Mouse (Mus musculus) limb, embryonic 13.5 days (tissue): Measurements from ENCODE around the gene Cpne8. TPM values are rescaled to one million over a fixed set of nuclear protein-coding genes. Genes with fewer than 3 reads are reported as not detected.
A peak's percentile ranks its signal among the peaks of the same experiment; 100 is the strongest.
"Not testable (repeated sequence)": the region's sequence is repeated elsewhere in the genome, so short reads cannot be mapped to it uniquely, and the experiment has no call there.

Source experiments
- ATAC-seq: fragments of 200-750 bp; cut with Nextera tagmentation; 2 replicates; pipeline ENCODE4 v1.8.0; 2017; ENCODE audit warnings: low read depth, moderate number of reproducible peaks, moderate TSS enrichment; ENCODE audit not compliant: low FRiP score
- H3K27ac ChIP-seq: fragments of 300-500 bp; sonication (generic); 2 replicates; pipeline ENCODE4 v1.5.1; 2015; ENCODE audit warnings: inconsistent platforms, mild to moderate bottlenecking, moderate library complexity
- H3K27me3 ChIP-seq: fragments of 300-500 bp; sonication (generic); 2 replicates; pipeline ENCODE4 v1.6.1; 2015; ENCODE audit warnings: mild to moderate bottlenecking, inconsistent platforms
- H3K36me3 ChIP-seq: fragments of 300-500 bp; sonication (generic); 2 replicates; pipeline ENCODE4 v1.6.1; 2015; ENCODE audit warnings: inconsistent platforms, mild to moderate bottlenecking, moderate library complexity
- H3K4me1 ChIP-seq: fragments of 300-500 bp; sonication (generic); 2 replicates; pipeline ENCODE4 v1.6.1; 2015; ENCODE audit warnings: inconsistent platforms
- H3K4me2 ChIP-seq: fragments of 300-500 bp; sonication (generic); replicated peaks from 2 replicates; pipeline ENCODE4 v1.6.1; 2015; ENCODE audit warnings: inconsistent platforms, mild to moderate bottlenecking, moderate library complexity
- H3K4me3 ChIP-seq: fragments of 300-500 bp; sonication (generic); 2 replicates; pipeline ENCODE4 v1.5.1; 2015; ENCODE audit warnings: moderate library complexity, mild to moderate bottlenecking, inconsistent platforms
- H3K9ac ChIP-seq: fragments of 300-500 bp; sonication (generic); 2 replicates; pipeline ENCODE4 v1.6.1; 2015; ENCODE audit warnings: mild to moderate bottlenecking, inconsistent platforms
- H3K9me3 ChIP-seq: fragments of 300-500 bp; sonication (generic); 2 replicates; pipeline ENCODE4 v1.6.1; 2016; ENCODE audit warnings: inconsistent platforms
- WGBS: fragments of 180-500 bp; shearing (Covaris S2); methylation state at CpG from one replicate; pipeline ENCODE4 v1.1.7; 2015; 5-methylcytosine and 5-hydroxymethylcytosine counted together
- polyA plus RNA-seq: library from polyadenylated mRNA; unstranded; fragments of >200 nt; fragmentation: Nextera tagmentation; extraction: Ambion mirVana; gene quantifications from 2 replicates; pipeline ENCODE4 v1.2.1, GENCODE M21; 2015

Cpne8 gene
- polyA plus RNA-seq, 1 experiment from 2014 or later, result 14.1 TPM

DNA sequence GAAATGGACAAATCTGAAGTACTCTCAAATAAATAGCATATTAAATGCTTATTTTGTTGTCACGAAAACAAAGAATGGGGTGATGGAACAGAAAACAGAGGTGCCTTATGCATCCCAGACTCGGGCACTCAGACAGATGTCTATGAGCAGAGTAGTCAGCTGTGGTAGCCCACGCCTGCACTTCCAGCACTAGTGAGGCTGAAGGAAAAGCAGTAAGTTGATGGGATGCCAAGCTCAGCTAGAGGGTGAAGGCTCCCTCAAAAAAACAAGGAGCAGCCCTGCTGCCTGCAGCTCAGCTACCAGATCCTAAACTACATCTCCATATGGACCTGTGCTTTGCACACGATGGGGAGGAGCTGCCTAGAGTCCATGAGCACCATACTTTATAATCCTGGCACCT lies 15.6 kb downstream of the Cpne8 start:
- no peak overlapping the region for H3K4me2 ChIP-seq
- H3K4me3 ChIP-seq, result no peak overlapping the region
- H3K4me1 ChIP-seq, result no peaks in the 10 kb centered on the region
- H3K27ac ChIP-seq, result no peak overlapping the region
- H3K27me3 ChIP-seq, result no peaks in the 10 kb centered on the region
- ATAC-seq, result no peak
- H3K36me3 ChIP-seq, result no peaks in the 10 kb centered on the region
- H3K9me3 ChIP-seq, result no peaks in the 10 kb centered on the region
- no peak overlapping the region for H3K9ac ChIP-seq
- 73% methylated on average over 4 of the region's 4 CpGs for WGBS

GRCm38 (mm10) chr15:90660723-90661122 lies 18.5 kb downstream of the Cpne8 start:
- Histone ChIP-seq H3K4me3 (no peak overlapping the region), H3K9me3 (no peaks in the 10 kb centered on the region), H3K4me2 (no peak overlapping the region), H3K9ac (no peak overlapping the region), H3K27me3 (no peaks in the 10 kb centered on the region), H3K36me3 (no peaks in the 10 kb centered on the region), H3K27ac (no peak overlapping the region), H3K4me1 (no peaks in the 10 kb centered on the region)
- ATAC-seq, result no peak
- 86% methylated on average over 3 of the region's 3 CpGs for WGBS

GRCm38 (mm10) chr15:90658053-90658452 lies 21.2 kb downstream of the Cpne8 start:
- Histone ChIP-seq H3K9me3 (no peaks in the 10 kb centered on the region), H3K27me3 (no peaks in the 10 kb centered on the region), H3K27ac (no peak overlapping the region), H3K36me3 (no peaks in the 10 kb centered on the region), H3K4me1 (no peaks in the 10 kb centered on the region), H3K4me3 (no peak overlapping the region), H3K4me2 (no peak overlapping the region), H3K9ac (no peak overlapping the region)
- ATAC-seq, result no peak; the same call in 1 of the 2 replicates
- 43% methylated on average over 2 of the region's 2 CpGs for WGBS

DNA sequence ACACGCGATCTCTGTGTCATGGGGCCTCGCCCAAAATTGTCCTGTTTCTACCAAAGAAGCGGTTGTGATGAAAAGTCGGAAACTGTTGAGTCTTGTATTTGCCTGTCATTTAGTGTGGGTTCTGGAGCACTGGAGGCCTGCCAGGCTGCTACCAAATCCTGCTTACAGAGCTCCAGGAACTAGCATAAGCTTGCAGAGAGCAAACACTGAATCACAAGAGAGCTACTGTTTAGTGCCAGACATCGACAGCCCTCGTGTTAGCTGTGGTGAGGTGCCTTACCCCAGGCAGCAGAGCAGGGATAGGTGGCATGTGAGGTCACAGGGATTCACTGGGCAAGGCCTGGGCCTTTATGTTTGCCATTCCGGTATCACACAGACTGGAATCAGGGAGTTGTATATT lies 22.7 kb downstream of the Cpne8 start:
- Histone ChIP-seq H3K27ac (no peak overlapping the region), H3K27me3 (no peaks in the 10 kb centered on the region), H3K9me3 (no peaks in the 10 kb centered on the region), H3K36me3 (no peaks in the 10 kb centered on the region), H3K4me3 (no peak overlapping the region), H3K4me2 (no peak overlapping the region), H3K9ac (no peak overlapping the region), H3K4me1 (no peaks in the 10 kb centered on the region)
- ATAC-seq, result 0 out of 2 replicates have a peak, but pooled peaks have one; percentile 40
- 77% methylated on average over 8 of the region's 8 CpGs for WGBS

DNA sequence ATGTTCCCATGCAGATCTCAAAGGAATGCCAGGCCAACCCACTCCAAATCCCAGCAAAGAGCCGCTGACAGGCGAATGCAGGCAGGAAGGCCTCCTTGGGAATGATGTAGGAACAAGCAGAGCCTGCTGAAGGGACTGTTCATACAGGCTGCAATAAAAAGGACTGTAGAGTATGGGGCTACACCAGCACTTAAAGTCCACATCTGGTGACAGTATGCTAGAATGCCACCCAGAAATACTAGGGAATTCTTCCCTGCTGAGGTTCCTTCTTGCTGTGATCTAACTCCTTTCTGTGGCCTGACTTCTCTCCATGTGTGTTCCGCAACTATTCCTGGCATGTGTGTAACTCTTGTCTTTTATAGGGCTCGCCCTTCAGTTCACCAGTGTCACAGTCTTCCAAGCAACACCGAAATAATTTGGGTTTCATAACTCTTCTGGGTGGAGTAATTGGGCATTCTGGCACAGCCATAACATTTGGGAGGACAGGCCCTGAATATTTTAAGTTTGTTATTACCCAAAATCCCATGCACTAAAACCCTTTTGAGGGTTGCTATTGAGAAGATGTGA lies 32.1 kb downstream of the Cpne8 start:
- Histone ChIP-seq H3K4me2 (no peak overlapping the region), H3K9ac (no peak overlapping the region), H3K27me3 (no peaks in the 10 kb centered on the region), H3K9me3 (0 out of 2 replicates have a peak, but pooled peaks cover 3% of the 10 kb centered on the region), H3K4me1 (peaks cover 21% of the 10 kb centered on the region), H3K27ac (peak overlapping the region; percentile 69; the same call in 1 of the 2 replicates), H3K36me3 (no peaks in the 10 kb centered on the region; the same call in 1 of the 2 replicates), H3K4me3 (no peak overlapping the region)
- WGBS, result 67% methylated on average over 5 of the region's 5 CpGs
- ATAC-seq, result peak; percentile 79

DNA sequence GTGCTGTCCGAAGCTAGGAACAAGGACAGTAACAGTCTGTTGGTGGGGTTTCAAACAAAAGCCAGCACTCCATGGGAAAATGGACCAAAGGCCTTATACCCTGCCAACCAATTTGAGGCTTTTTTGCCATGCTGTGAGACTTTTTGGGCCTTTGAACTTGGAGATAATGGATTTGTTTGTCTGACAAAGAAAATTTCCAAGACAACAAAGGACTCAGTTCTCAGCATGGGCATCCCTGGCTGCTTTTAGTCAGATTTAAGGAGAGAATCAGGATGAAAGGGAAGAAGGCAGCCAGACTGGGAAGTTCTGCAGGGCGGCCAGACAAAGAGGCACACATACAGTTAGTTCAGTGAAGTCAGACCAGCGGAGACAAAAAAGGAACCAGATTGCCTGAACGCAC lies 32.9 kb downstream of the Cpne8 start:
- H3K4me2 ChIP-seq, result no peak overlapping the region
- no peak overlapping the region for H3K9ac ChIP-seq
- H3K4me1 ChIP-seq, result peaks cover 21% of the 10 kb centered on the region
- H3K36me3 ChIP-seq, result no peaks in the 10 kb centered on the region; the same call in 1 of the 2 replicates
- no peaks in the 10 kb centered on the region for H3K27me3 ChIP-seq
- ATAC-seq, result no peak
- WGBS, result 84% methylated on average over 4 of the region's 4 CpGs
- 0 out of 2 replicates have a peak, but pooled peaks cover 3% of the 10 kb centered on the region for H3K9me3 ChIP-seq
- H3K4me3 ChIP-seq, result no peak overlapping the region
- H3K27ac ChIP-seq, result peak overlapping the region; percentile 69; the same call in 1 of the 2 replicates

GRCm38 (mm10) chr15:90645828-90646227 lies 33.4 kb downstream of the Cpne8 start:
- Histone ChIP-seq H3K27ac (no peak overlapping the region), H3K9me3 (0 out of 2 replicates have a peak, but pooled peaks cover 3% of the 10 kb centered on the region), H3K36me3 (no peaks in the 10 kb centered on the region; the same call in 1 of the 2 replicates), H3K27me3 (no peaks in the 10 kb centered on the region), H3K9ac (no peak overlapping the region), H3K4me3 (no peak overlapping the region), H3K4me2 (no peak overlapping the region), H3K4me1 (peaks cover 21% of the 10 kb centered on the region)
- WGBS, result 79% methylated on average over 10 of the region's 10 CpGs
- no peak for ATAC-seq

DNA sequence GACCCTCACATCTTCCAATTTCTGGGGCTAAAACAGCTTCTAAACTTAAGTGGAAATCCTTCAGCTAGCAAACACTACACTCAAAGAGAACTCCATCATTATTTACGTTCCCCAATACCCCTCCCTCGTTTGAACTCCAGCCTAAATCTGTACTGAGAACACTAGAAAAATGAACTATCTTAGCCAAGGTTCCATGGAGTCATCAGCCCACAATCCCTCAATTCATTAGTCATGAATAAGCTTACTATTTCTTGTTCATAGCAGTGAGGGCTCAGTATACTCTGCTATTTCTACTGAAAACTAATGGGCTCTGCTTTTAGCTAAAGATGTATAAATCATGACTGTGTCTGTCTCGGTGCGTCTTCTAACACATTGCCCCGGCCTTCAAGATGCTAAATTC lies 55.0 kb downstream of the Cpne8 start:
- no peaks in the 10 kb centered on the region for H3K9me3 ChIP-seq
- no peak overlapping the region for H3K4me3 ChIP-seq
- H3K4me1 ChIP-seq, result no peaks in the 10 kb centered on the region
- no peaks in the 10 kb centered on the region for H3K27me3 ChIP-seq
- no peak overlapping the region for H3K4me2 ChIP-seq
- WGBS, result 63% methylated on average over 5 of the region's 5 CpGs
- H3K27ac ChIP-seq, result 0 out of 2 replicates have a peak overlapping the region, but pooled peaks have one; percentile 6
- ATAC-seq, result no peak
- H3K9ac ChIP-seq, result no peak overlapping the region
- H3K36me3 ChIP-seq, result no peaks in the 10 kb centered on the region

DNA sequence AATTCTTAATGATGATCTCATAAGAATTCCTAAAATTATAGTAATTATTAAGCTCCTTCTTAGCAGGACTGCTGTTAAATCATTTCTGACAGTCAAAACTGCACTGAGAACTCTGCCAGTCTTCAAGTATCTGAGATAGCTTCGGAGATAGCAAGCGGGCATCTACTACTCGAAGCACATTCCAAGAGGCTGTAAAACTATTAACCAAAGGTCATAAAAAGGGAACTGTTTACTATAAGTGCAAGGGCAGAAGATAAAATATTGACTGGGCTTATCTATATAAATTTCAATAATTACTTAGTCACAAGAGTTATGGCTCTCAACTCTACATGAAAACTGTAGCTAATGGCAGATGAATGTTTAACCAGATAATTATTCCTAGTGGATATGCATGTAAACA lies 57.2 kb downstream of the Cpne8 start:
- Histone ChIP-seq H3K4me1 (no peaks in the 10 kb centered on the region), H3K9me3 (no peaks in the 10 kb centered on the region), H3K4me3 (no peak overlapping the region), H3K27ac (no peak overlapping the region), H3K9ac (no peak overlapping the region), H3K27me3 (no peaks in the 10 kb centered on the region), H3K4me2 (no peak overlapping the region), H3K36me3 (no peaks in the 10 kb centered on the region)
- 59% methylated on average over 3 of the region's 3 CpGs for WGBS
- ATAC-seq, result no peak

DNA sequence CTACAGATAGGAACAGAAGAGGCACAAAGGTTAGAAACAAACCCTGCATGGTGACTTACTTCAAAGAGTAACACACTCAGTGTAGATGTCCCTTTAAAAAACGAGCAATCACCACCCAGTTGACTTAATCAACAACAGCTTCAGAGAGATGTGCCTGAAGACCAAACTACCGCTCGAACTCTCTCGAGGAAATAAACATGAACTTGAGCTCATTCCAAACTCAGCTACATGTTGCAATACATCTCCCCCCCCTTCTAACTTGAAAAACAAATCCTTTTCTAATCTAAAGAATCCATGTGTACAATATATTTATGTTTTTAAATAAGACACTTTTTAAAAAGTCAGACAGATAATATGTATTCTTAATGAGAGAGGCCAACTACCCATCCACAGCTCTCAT lies 59.5 kb downstream of the Cpne8 start:
- Histone ChIP-seq H3K36me3 (no peaks in the 10 kb centered on the region), H3K4me3 (no peak overlapping the region), H3K9me3 (no peaks in the 10 kb centered on the region), H3K9ac (no peak overlapping the region), H3K4me1 (no peaks in the 10 kb centered on the region), H3K27me3 (no peaks in the 10 kb centered on the region), H3K4me2 (no peak overlapping the region), H3K27ac (no peak overlapping the region)
- 34% methylated on average over 4 of the region's 4 CpGs for WGBS
- no peak for ATAC-seq

DNA sequence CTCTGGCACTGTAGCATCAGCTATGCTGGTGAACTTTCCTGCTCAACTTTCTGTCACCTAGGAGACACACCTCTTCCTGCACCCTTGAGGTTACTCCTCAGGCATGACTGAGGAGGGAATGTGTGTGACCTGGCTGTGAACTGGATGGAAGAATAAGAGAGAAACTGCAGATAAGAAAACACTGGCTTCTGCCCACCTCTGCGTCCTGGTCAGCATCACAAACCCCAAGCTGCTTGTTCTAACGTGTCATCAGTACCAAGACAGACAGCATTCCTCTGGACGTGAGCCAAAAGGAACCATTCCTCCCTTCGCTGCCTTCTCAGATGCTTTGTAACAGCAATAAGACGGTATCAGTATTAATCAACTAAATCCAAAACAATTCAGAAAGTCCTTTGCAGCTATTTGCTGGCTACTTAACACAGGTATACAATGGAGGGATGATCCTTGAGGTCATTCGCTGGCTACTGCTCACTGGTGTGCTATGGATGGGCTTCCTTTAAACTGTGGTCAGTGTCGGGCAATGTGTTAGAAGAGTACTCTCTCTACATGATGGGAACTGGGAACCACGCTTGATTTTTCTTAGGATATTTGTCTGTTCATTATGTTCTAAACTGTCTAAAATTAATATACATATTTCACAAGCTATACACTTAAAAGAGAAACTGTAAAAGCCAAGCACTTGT lies 63.0 kb downstream of the Cpne8 start:
- ATAC-seq, result no peak
- Histone ChIP-seq H3K27ac (no peak overlapping the region), H3K9me3 (no peaks in the 10 kb centered on the region)

GRCm38 (mm10) chr15:90610767-90611166 lies 68.5 kb downstream of the Cpne8 start:
- H3K4me3 ChIP-seq, H3K27ac ChIP-seq, H3K36me3 ChIP-seq, ATAC-seq, H3K9me3 ChIP-seq, H3K4me2 ChIP-seq, H3K9ac ChIP-seq, H3K27me3 ChIP-seq: not testable (repeated sequence)
- peaks cover 15% of the 10 kb centered on the region for H3K4me1 ChIP-seq
- 70% methylated on average over 4 of the region's 4 CpGs for WGBS

More for the DNA sequence above, 63.0 kb downstream of the Cpne8 start:
- Histone ChIP-seq H3K4me1 (no peaks in the 10 kb centered on the region), H3K36me3 (no peaks in the 10 kb centered on the region), H3K4me2 (no peak overlapping the region), H3K4me3 (no peak overlapping the region), H3K9ac (no peak overlapping the region), H3K27me3 (no peaks in the 10 kb centered on the region)
- 72% methylated on average over 8 of the region's 8 CpGs for WGBS
